Mouse (Mus musculus) limb, embryonic 14.5 days (tissue): ENCODE measurements around the gene P2ry6. TPM values are rescaled to one million over a fixed set of nuclear protein-coding genes. Genes with fewer than 3 reads are reported as not detected.

Experiments
- ATAC-seq: fragments of 200-750 bp; cut with Nextera tagmentation; 2 replicates; pipeline ENCODE4 v1.8.0; 2017; ENCODE audit warnings: low read depth, moderate number of reproducible peaks, moderate TSS enrichment; ENCODE audit not compliant: low FRiP score
- DNase-seq: peaks from one replicate; pipeline ENCODE4 v3.0.0-alpha.2; 2015; ENCODE audit warnings: low spot score
- H3K27ac ChIP-seq: fragments of 300-500 bp; sonication (generic); replicated peaks from 2 replicates; pipeline ENCODE4 v1.5.1; 2014; ENCODE audit warnings: low read depth, mild to moderate bottlenecking, low read length, moderate library complexity, mixed read lengths
- H3K27me3 ChIP-seq: fragments of 300-500 bp; sonication (generic); 2 replicates; pipeline ENCODE4 v1.6.1; 2014; ENCODE audit warnings: low read length, mixed read lengths; ENCODE audit not compliant: control insufficient read depth, insufficient read depth
- H3K36me3 ChIP-seq: fragments of 300-500 bp; sonication (generic); 2 replicates; pipeline ENCODE4 v1.6.1; 2014; ENCODE audit warnings: mild to moderate bottlenecking, low read length, moderate library complexity, mixed read lengths; ENCODE audit not compliant: control insufficient read depth, insufficient read depth
- H3K4me1 ChIP-seq: fragments of 300-500 bp; sonication (generic); 2 replicates; pipeline ENCODE4 v1.6.1; 2014; ENCODE audit warnings: antibody characterized with exemption, low read length, mixed read lengths; ENCODE audit not compliant: control insufficient read depth, insufficient read depth
- H3K4me2 ChIP-seq: fragments of 300-500 bp; sonication (generic); replicated peaks from 2 replicates; pipeline ENCODE4 v1.6.1; 2014; ENCODE audit warnings: low read depth, mild to moderate bottlenecking, low read length, moderate library complexity; ENCODE audit not compliant: severe bottlenecking
- H3K4me3 ChIP-seq: fragments of 300-500 bp; sonication (generic); replicated peaks from 2 replicates; pipeline ENCODE4 v1.5.1; 2014; ENCODE audit warnings: low read length
- H3K9ac ChIP-seq: fragments of 300-500 bp; sonication (generic); 2 replicates; pipeline ENCODE4 v1.6.1; 2014; ENCODE audit warnings: mild to moderate bottlenecking, low read depth, low read length, moderate library complexity; ENCODE audit not compliant: severe bottlenecking
- H3K9me3 ChIP-seq: fragments of 300-500 bp; sonication (generic); 2 replicates; pipeline ENCODE4 v1.6.1; 2016; ENCODE audit warnings: low read length; ENCODE audit not compliant: control insufficient read depth
- POLR2A ChIP-seq: fragments of 200-500 bp; IDR thresholded peaks from 2 replicates; pipeline ENCODE4 v1.8.0; 2012; ENCODE audit warnings: inconsistent platforms, mild to moderate bottlenecking, moderate library complexity, borderline replicate concordance; ENCODE audit not compliant: insufficient read depth, insufficient read length; ENCODE audit errors: extremely low read depth
- WGBS: fragments of 180-500 bp; shearing (Covaris S2); extraction: QIAGEN DNeasy Blood & Tissue Kit; methylation state at CpG from one replicate; pipeline ENCODE4 v1.1.7; 2014; 5-methylcytosine and 5-hydroxymethylcytosine counted together
- polyA plus RNA-seq, 2 experiments: library from polyadenylated mRNA; depleted of rRNA in 1 of 2; stranded (reverse) in 1 of 2; unstranded in 1 of 2; fragments of >200 nt; fragmentation: Nextera tagmentation in 1 of 2; extraction: Ambion mirVana in 1 of 2; gene quantifications; 2 replicates each; pipeline versions ENCODE4 v1.2.1 to v1.2.3; 2012 to 2014

Gene P2ry6
- polyA plus RNA-seq, 2 experiments: 5.3 to 5.9 TPM

GRCm38 (mm10) chr7:101012541-101012940 lies 38.1 kb upstream of the P2ry6 start, which contains the start of gene P2ry2:
TSS of gene P2ry2 (minus strand) at chr7:101012866.
- Histone ChIP-seq H3K4me2 (peak within 1 kb of the TSS; percentile 97), H3K4me3 (peak within 1 kb of the TSS; percentile 56), H3K27me3 (peaks cover 27% of the 10 kb centered on the region), H3K4me1 (peaks cover 16% of the 10 kb centered on the region; the same call in 1 of the 2 replicates), H3K27ac (no peak within 1 kb of the TSS), H3K9me3 (no peaks in the 10 kb centered on the region), H3K36me3 (no peaks in the 10 kb centered on the region), H3K9ac (peak within 1 kb of the TSS; percentile 53)
- ATAC-seq (no peak), DNase-seq (no peak)
- WGBS: 71% methylated on average over 4 of the region's 4 CpGs
- TF ChIP-seq POLR2A: no peak

GRCm38 (mm10) chr7:101011681-101012367 lies 37.4 kb upstream of the P2ry6 start:
- Histone ChIP-seq H3K27me3 (peaks cover 27% of the 10 kb centered on the region), H3K9me3 (no peaks in the 10 kb centered on the region), H3K36me3 (no peaks in the 10 kb centered on the region), H3K27ac (no peak overlapping the region), H3K4me1 (peaks cover 10% of the 10 kb centered on the region; the same call in 1 of the 2 replicates), H3K4me3 (peak overlapping the region; percentile 56), H3K4me2 (peak overlapping the region; percentile 97), H3K9ac (peak overlapping the region; percentile 53)
- ATAC-seq (peak; percentile 88; the same call in 1 of the 2 replicates), DNase-seq (peak; percentile 61)
- 0% methylated on average over 40 of the region's 53 CpGs for WGBS
- TF ChIP-seq POLR2A: no peak

- ATAC-seq (no peak), DNase-seq (no peak)
- H3K4me1 ChIP-seq: peaks cover 10% of the 10 kb centered on the region; the same call in 1 of the 2 replicates
- H3K36me3 ChIP-seq: no peaks in the 10 kb centered on the region
- 61% methylated on average over 3 of the region's 3 CpGs for WGBS
- H3K4me2 ChIP-seq: no peak overlapping the region
- no peak overlapping the region; the same call in 1 of the 2 replicates for H3K4me3 ChIP-seq
- H3K27me3 ChIP-seq: peaks cover 27% of the 10 kb centered on the region
- TF ChIP-seq POLR2A: no peak
- no peaks in the 10 kb centered on the region for H3K9me3 ChIP-seq
- no peak overlapping the region for H3K9ac ChIP-seq
- no peak overlapping the region for H3K27ac ChIP-seq
Measured at GRCm38 (mm10) chr7:101010741-101011140, 36.3 kb upstream of the P2ry6 start.

GRCm38 (mm10) chr7:101006201-101006600 lies 31.8 kb upstream of the P2ry6 start:
- no peaks in the 10 kb centered on the region for H3K9me3 ChIP-seq
- ATAC-seq (no peak), DNase-seq (no peak)
- 66% methylated on average over 2 of the region's 2 CpGs for WGBS
- H3K4me1 ChIP-seq: peaks cover 6% of the 10 kb centered on the region
- no peak overlapping the region for H3K9ac ChIP-seq
- H3K27ac ChIP-seq: no peak overlapping the region
- no peaks in the 10 kb centered on the region for H3K36me3 ChIP-seq
- peaks cover 7% of the 10 kb centered on the region for H3K27me3 ChIP-seq
- H3K4me3 ChIP-seq: no peak overlapping the region
- H3K4me2 ChIP-seq: no peak overlapping the region
- TF ChIP-seq POLR2A: no peak

GRCm38 (mm10) chr7:101005119-101005518 lies 30.7 kb upstream of the P2ry6 start:
- DNase-seq: no peak
- WGBS: 59% methylated on average over 4 of the region's 4 CpGs
- Histone ChIP-seq H3K4me1 (peaks cover 6% of the 10 kb centered on the region), H3K9me3 (no peaks in the 10 kb centered on the region), H3K9ac (no peak overlapping the region), H3K4me2 (no peak overlapping the region), H3K27me3 (no peaks in the 10 kb centered on the region), H3K36me3 (no peaks in the 10 kb centered on the region), H3K27ac (no peak overlapping the region), H3K4me3 (no peak overlapping the region)
- ATAC-seq: no peak
- TF ChIP-seq POLR2A: no peak
